ENCODE assay signal across 16 mouse cellular contexts in the genomic region with DNA sequence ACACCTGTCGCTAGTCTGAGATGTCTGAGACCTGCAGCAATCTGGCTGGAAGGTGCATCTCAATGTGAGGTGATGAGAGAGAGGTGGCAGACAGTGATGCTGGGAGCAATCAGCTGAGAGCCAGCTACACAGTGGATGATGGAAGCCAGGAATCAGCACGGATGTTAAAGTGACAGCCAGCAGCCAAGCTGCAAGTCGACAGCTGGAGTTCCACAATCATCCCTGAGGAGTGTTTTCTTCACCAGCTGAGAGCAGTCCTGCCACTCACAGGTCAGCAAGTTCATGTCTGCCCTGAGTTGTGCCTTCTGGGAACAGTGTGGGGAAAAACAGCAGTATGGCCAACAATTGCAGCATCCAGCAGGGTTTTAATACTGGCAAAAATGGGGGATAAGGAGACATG.
"Had no signal": no experiment of that assay in that cellular context is flagged by ENCODE, and none has a peak within 500 bp of the region (broad histone marks: within the 10 kb centered on the region; RNA-seq: fewer than 3 reads in every experiment).

No protein-coding gene starts in this region.

- H3K27me3 ChIP-seq: liver, embryonic 12.5 days; midbrain, embryonic 12.5 days; neural tube, embryonic 13.5 days; neural tube, embryonic 15.5 days; stomach, embryonic 15.5 days had no signal

- H3K27ac ChIP-seq: liver, embryonic 12.5 days; liver, embryonic 14.5 days; midbrain, embryonic 10.5 days; midbrain, embryonic 12.5 days; neural tube, embryonic 13.5 days; neural tube, embryonic 15.5 days; stomach, embryonic 15.5 days; stomach, postnatal 0 days had no signal

- H3K36me3 ChIP-seq: liver, embryonic 12.5 days; midbrain, embryonic 10.5 days; midbrain, embryonic 12.5 days; neural tube, embryonic 13.5 days; neural tube, embryonic 15.5 days; stomach, embryonic 15.5 days had no signal

- H3K4me1 ChIP-seq: liver, embryonic 12.5 days; midbrain, embryonic 12.5 days; neural tube, embryonic 15.5 days; stomach, embryonic 15.5 days had no signal

- DNase-seq: midbrain, embryonic 14.5 days; retina, postnatal 1 day; right cerebral cortex, adult 18-20 months; right cerebral cortex, postnatal 14 days; thymus, adult 2 months; thymus, postnatal 25 days; thymus, postnatal 4 days had no signal

- H3K4me3 ChIP-seq: liver, embryonic 12.5 days; midbrain, embryonic 10.5 days; midbrain, embryonic 12.5 days; myocyte; neural tube, embryonic 13.5 days; neural tube, embryonic 15.5 days; stomach, embryonic 15.5 days had no signal
